Mouse (Mus musculus) urinary bladder, postnatal 4 days (tissue): Measurements from ENCODE around the gene Agpat4.
A peak's percentile ranks its signal among the peaks of the same experiment; 100 is the strongest.

ENCODE experiments used
- DNase-seq, 2 experiments: peaks; one replicate each; pipeline ENCODE4 v3.0.0; 2021 to 2022; ENCODE audit warnings: low spot score in 2 of 2

Agpat4 gene

GRCm38 (mm10) chr17:12118561-12118925 is at the start of gene Agpat4:
Gene Agpat4, plus strand, starts transcription at chr17:12118704.
- DNase-seq: no peak

- no peak for DNase-seq
Measured at GRCm38 (mm10) chr17:12076816-12077215, 41.7 kb upstream of the Agpat4 start.

GRCm38 (mm10) chr17:12080656-12081495 is 37.6 kb upstream of the Agpat4 start:
- DNase-seq: no peak

GRCm38 (mm10) chr17:12082201-12082600 is 36.3 kb upstream of the Agpat4 start:
- no peak for DNase-seq

- DNase-seq: no peak
Measured at GRCm38 (mm10) chr17:12090261-12090927, 28.1 kb upstream of the Agpat4 start.

GRCm38 (mm10) chr17:12092901-12093564 is 25.5 kb upstream of the Agpat4 start:
- DNase-seq: no peak

- no peak for DNase-seq
Measured at GRCm38 (mm10) chr17:12094016-12094415, 24.5 kb upstream of the Agpat4 start.

GRCm38 (mm10) chr17:12094827-12095590 is 23.5 kb upstream of the Agpat4 start:
- DNase-seq: no peak

GRCm38 (mm10) chr17:12099415-12099814 is 19.1 kb upstream of the Agpat4 start:
- no peak for DNase-seq

- no peak for DNase-seq
Measured at GRCm38 (mm10) chr17:12102326-12102725, 16.2 kb upstream of the Agpat4 start.

GRCm38 (mm10) chr17:12103781-12104180 is 14.7 kb upstream of the Agpat4 start:
- DNase-seq: no peak

- no peak for DNase-seq
Measured at GRCm38 (mm10) chr17:12104245-12104644, 14.3 kb upstream of the Agpat4 start.

GRCm38 (mm10) chr17:12104690-12105089 is 13.8 kb upstream of the Agpat4 start:
- no peak for DNase-seq

- no peak for DNase-seq
Measured at GRCm38 (mm10) chr17:12106255-12106654, 12.2 kb upstream of the Agpat4 start.

GRCm38 (mm10) chr17:12113626-12114025 is 4.9 kb upstream of the Agpat4 start:
- DNase-seq: no peak

GRCm38 (mm10) chr17:12115086-12115485 is 3.4 kb upstream of the Agpat4 start:
- DNase-seq: no peak

- no peak for DNase-seq
Measured at GRCm38 (mm10) chr17:12118131-12118530, 373 bp upstream of the Agpat4 start.

GRCm38 (mm10) chr17:12118926-12119641 is 580 bp downstream of the Agpat4 start:
- peak; percentile 70 to 75 for DNase-seq

- DNase-seq: no peak
Measured at GRCm38 (mm10) chr17:12119675-12120074, 1.2 kb downstream of the Agpat4 start.

- no peak for DNase-seq
Measured at GRCm38 (mm10) chr17:12120268-12120667, 1.8 kb downstream of the Agpat4 start.

GRCm38 (mm10) chr17:12121226-12121794 is 2.8 kb downstream of the Agpat4 start:
- no peak for DNase-seq
